Mouse (Mus musculus): ENCODE data around the gene Rpl13a. TPM values are rescaled to one million over a fixed set of nuclear protein-coding genes. Genes with fewer than 3 reads are reported as not detected.
"Not testable (repeated sequence)": the region's sequence is repeated elsewhere in the genome, so short reads cannot be mapped to it uniquely, and the experiment has no call there.

Gene Rpl13a
- total RNA-seq (2017), result 2,771 to 4,251 TPM (median 4,236 TPM) in 3 replicates

GRCm38 (mm10) chr7:45128624-45129246, at the start of gene Rpl13a:
Gene Rpl13a, minus strand, starts transcription at chr7:45128761.
- peak; percentile 86 for ATAC-seq (replicated peaks; ENCODE audit: insufficient number of reproducible peaks, low FRiP score, low TSS enrichment, poor library complexity, severe bottlenecking)

GRCm38 (mm10) chr7:45176356-45176755, 47.8 kb upstream of the Rpl13a start:
- ATAC-seq (replicated peaks; ENCODE audit: insufficient number of reproducible peaks, low FRiP score, low TSS enrichment, poor library complexity, severe bottlenecking), result no peak

GRCm38 (mm10) chr7:45175929-45176328, 47.4 kb upstream of the Rpl13a start:
- ATAC-seq (replicated peaks; ENCODE audit: insufficient number of reproducible peaks, low FRiP score, low TSS enrichment, poor library complexity, severe bottlenecking), result no peak

GRCm38 (mm10) chr7:45175398-45175797, 46.8 kb upstream of the Rpl13a start:
- ATAC-seq (replicated peaks; ENCODE audit: insufficient number of reproducible peaks, low FRiP score, low TSS enrichment, poor library complexity, severe bottlenecking), result no peak

GRCm38 (mm10) chr7:45174567-45175280, 46.2 kb upstream of the Rpl13a start:
- no peak for ATAC-seq (replicated peaks; ENCODE audit: insufficient number of reproducible peaks, low FRiP score, low TSS enrichment, poor library complexity, severe bottlenecking)

GRCm38 (mm10) chr7:45173772-45174171, 45.2 kb upstream of the Rpl13a start:
- not testable (repeated sequence) for ATAC-seq (replicated peaks; ENCODE audit: insufficient number of reproducible peaks, low FRiP score, low TSS enrichment, poor library complexity, severe bottlenecking)

- ATAC-seq (replicated peaks; ENCODE audit: insufficient number of reproducible peaks, low FRiP score, low TSS enrichment, poor library complexity, severe bottlenecking), result no peak
Measured at GRCm38 (mm10) chr7:45172974-45173373, 44.4 kb upstream of the Rpl13a start.

- no peak for ATAC-seq (replicated peaks; ENCODE audit: insufficient number of reproducible peaks, low FRiP score, low TSS enrichment, poor library complexity, severe bottlenecking)
Measured at GRCm38 (mm10) chr7:45169495-45169894, 40.9 kb upstream of the Rpl13a start.

GRCm38 (mm10) chr7:45168656-45169055, 40.1 kb upstream of the Rpl13a start:
- no peak for ATAC-seq (replicated peaks; ENCODE audit: insufficient number of reproducible peaks, low FRiP score, low TSS enrichment, poor library complexity, severe bottlenecking)

GRCm38 (mm10) chr7:45167761-45168445, 39.3 kb upstream of the Rpl13a start:
- ATAC-seq (replicated peaks; ENCODE audit: insufficient number of reproducible peaks, low FRiP score, low TSS enrichment, poor library complexity, severe bottlenecking), result no peak

- ATAC-seq (replicated peaks; ENCODE audit: insufficient number of reproducible peaks, low FRiP score, low TSS enrichment, poor library complexity, severe bottlenecking), result no peak
Measured at GRCm38 (mm10) chr7:45166950-45167401, 38.4 kb upstream of the Rpl13a start.

GRCm38 (mm10) chr7:45165701-45166100, 37.1 kb upstream of the Rpl13a start:
- ATAC-seq (replicated peaks; ENCODE audit: insufficient number of reproducible peaks, low FRiP score, low TSS enrichment, poor library complexity, severe bottlenecking), result no peak

- no peak for ATAC-seq (replicated peaks; ENCODE audit: insufficient number of reproducible peaks, low FRiP score, low TSS enrichment, poor library complexity, severe bottlenecking)
Measured at GRCm38 (mm10) chr7:45164833-45165232, 36.3 kb upstream of the Rpl13a start.

GRCm38 (mm10) chr7:45163735-45164490, 35.4 kb upstream of the Rpl13a start, which contains the start of gene Slc17a7:
Gene Slc17a7, plus strand, starts transcription at chr7:45163949.
- no peak for ATAC-seq (replicated peaks; ENCODE audit: insufficient number of reproducible peaks, low FRiP score, low TSS enrichment, poor library complexity, severe bottlenecking)

GRCm38 (mm10) chr7:45162996-45163615, 34.5 kb upstream of the Rpl13a start:
- ATAC-seq (replicated peaks; ENCODE audit: insufficient number of reproducible peaks, low FRiP score, low TSS enrichment, poor library complexity, severe bottlenecking), result no peak

GRCm38 (mm10) chr7:45162551-45162950, 34.0 kb upstream of the Rpl13a start:
- ATAC-seq (replicated peaks; ENCODE audit: insufficient number of reproducible peaks, low FRiP score, low TSS enrichment, poor library complexity, severe bottlenecking), result no peak; the same call in 1 of the 2 replicates

- peak; percentile 61 for ATAC-seq (replicated peaks; ENCODE audit: insufficient number of reproducible peaks, low FRiP score, low TSS enrichment, poor library complexity, severe bottlenecking)
Measured at GRCm38 (mm10) chr7:45161612-45162473, 33.3 kb upstream of the Rpl13a start.

- ATAC-seq (replicated peaks; ENCODE audit: insufficient number of reproducible peaks, low FRiP score, low TSS enrichment, poor library complexity, severe bottlenecking), result no peak
Measured at GRCm38 (mm10) chr7:45160866-45161265, 32.3 kb upstream of the Rpl13a start.

All from monocyte, adult 5-6 weeks (primary cell).